Mouse (Mus musculus) erythroblast, embryonic 14.5 days (primary cell): Measurements from ENCODE around the gene Uggt2.

Source experiments
- GATA1 ChIP-seq: IDR thresholded peaks from 2 replicates; pipeline ENCODE4 v1.6.1; 2012; ENCODE audit warnings: low read length, inconsistent platforms, mixed read lengths
- TAL1 ChIP-seq: IDR thresholded peaks from 3 replicates; pipeline ENCODE4 v1.6.1; 2012; ENCODE audit warnings: low read length, inconsistent platforms, mixed read lengths

GRCm38 (mm10) chr14:119137906-119138785, 38.9 kb upstream of the Uggt2 start, which contains the start of gene Hs6st3:
- TF ChIP-seq GATA1 = no peak
- no peak for TF ChIP-seq TAL1
